Mouse (Mus musculus): ENCODE measurements around the gene Uhrf1. TPM values are rescaled to one million over a fixed set of nuclear protein-coding genes. Genes with fewer than 3 reads are reported as not detected.

Gene Uhrf1
- polyA plus RNA-seq, 1 experiment: 18.4 TPM

DNA sequence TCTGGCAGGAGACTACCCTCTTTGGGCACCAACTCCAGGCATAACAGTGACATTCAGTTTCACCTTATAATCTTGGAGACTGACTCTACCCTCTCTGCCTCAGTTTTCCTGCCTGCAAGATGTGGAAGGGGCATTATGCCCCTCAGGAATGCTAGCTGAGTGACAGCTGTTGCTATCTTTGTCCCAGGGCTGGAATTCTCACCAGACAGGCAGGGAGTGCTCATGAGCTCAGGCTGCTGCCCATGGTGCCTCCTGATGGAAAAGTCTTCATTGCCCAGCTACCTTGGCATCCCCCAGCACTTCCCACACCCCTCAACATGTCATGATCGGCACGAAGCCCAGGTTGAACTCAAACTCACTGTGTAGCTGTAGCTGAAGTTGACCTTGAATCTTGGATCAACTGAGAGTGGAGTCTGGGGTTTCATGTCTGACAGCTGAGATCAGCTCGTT is 40.5 kb upstream of the Uhrf1 start:
- no peaks in the 10 kb centered on the region for H3K27me3 ChIP-seq (ENCODE audit: control insufficient read depth, insufficient read depth, insufficient read length)
- TF ChIP-seq CEBPB (IDR thresholded peaks at IDR 0.05; ENCODE audit: insufficient read depth, poor library complexity, severe bottlenecking) (no peak), E2F4 (IDR thresholded peaks at IDR 0.05; ENCODE audit: insufficient read depth) (no peak), POLR2AphosphoS2 (IDR thresholded peaks at IDR 0.05; ENCODE audit: insufficient read length, low read depth) (peak; percentile 84), USF1 (IDR thresholded peaks at IDR 0.05; ENCODE audit: low read depth) (no peak), POLR2A (IDR thresholded peaks at IDR 0.05; ENCODE audit: insufficient read length, low read depth) (no peak), TCF12 (IDR thresholded peaks at IDR 0.05; ENCODE audit: insufficient read depth, poor library complexity, severe bottlenecking) (no peak), MYOG (IDR thresholded peaks at IDR 0.05; ENCODE audit: control insufficient read depth in 1 of 3, insufficient read depth in 1 of 3, insufficient read length in 2 of 3, low read depth in 2 of 3) (peak; percentile 37 to 81 (median 46)), TCF3 (IDR thresholded peaks at IDR 0.05; ENCODE audit: insufficient read length, low read depth) (no peak), REST (IDR thresholded peaks at IDR 0.05; ENCODE audit: insufficient read depth, insufficient read length) (no peak), MYOD1 (IDR thresholded peaks at IDR 0.05; ENCODE audit: control insufficient read depth in 1 of 3, insufficient read length in 2 of 3, low read depth in 2 of 3) (peak in 2 of 3 experiments; percentile 49 to 80), MAX (IDR thresholded peaks at IDR 0.05; ENCODE audit: low read depth) (no peak), SRF (IDR thresholded peaks at IDR 0.05; ENCODE audit: control insufficient read depth, insufficient read length, low read depth) (no peak)
- no peak overlapping the region for H3ac ChIP-seq (ENCODE audit: control insufficient read depth, insufficient read length)
- no peak overlapping the region for H3K4me3 ChIP-seq
- H3K79me2 ChIP-seq (ENCODE audit: control insufficient read depth, insufficient read depth): peaks cover 34% of the 10 kb centered on the region
- peaks cover 7% of the 10 kb centered on the region for H3K36me3 ChIP-seq (ENCODE audit: control insufficient read depth, insufficient read depth)
- peak overlapping the region; percentile 56 for H3K4me2 ChIP-seq (ENCODE audit: low read depth)

DNA sequence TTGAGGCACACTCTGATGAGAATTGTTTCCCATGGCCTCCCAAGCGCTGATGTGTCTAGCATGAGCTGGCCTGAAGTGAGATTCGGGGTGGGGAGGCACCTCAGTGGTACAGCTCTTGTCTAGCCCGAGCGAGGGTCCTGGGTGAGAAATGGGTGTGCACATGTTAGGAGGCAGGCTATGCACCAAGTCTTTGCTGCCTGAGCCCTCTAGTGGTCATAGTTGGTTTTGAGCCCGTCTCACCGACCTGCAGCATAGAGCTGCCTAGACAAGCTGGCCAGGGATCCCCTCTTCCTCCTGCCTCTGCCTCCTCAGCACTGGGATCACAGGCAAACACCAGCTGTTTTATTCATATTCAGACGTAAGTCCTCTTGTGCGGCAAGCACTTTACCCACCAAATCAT is 39.1 kb upstream of the Uhrf1 start:
- Histone ChIP-seq H3K79me2 (ENCODE audit: control insufficient read depth, insufficient read depth) (peaks cover 24% of the 10 kb centered on the region), H3ac (ENCODE audit: control insufficient read depth, insufficient read length) (no peak overlapping the region), H3K36me3 (ENCODE audit: control insufficient read depth, insufficient read depth) (peaks cover 7% of the 10 kb centered on the region), H3K27me3 (ENCODE audit: control insufficient read depth, insufficient read depth, insufficient read length) (no peaks in the 10 kb centered on the region), H3K4me2 (ENCODE audit: low read depth) (no peak overlapping the region), H3K4me3 (no peak overlapping the region)
- peak; percentile 64 for TF ChIP-seq POLR2AphosphoS2 (IDR thresholded peaks at IDR 0.05; ENCODE audit: insufficient read length, low read depth)
- no peak for TF ChIP-seq MYOD1 (IDR thresholded peaks at IDR 0.05; ENCODE audit: control insufficient read depth in 1 of 3, insufficient read length in 2 of 3, low read depth in 2 of 3)

DNA sequence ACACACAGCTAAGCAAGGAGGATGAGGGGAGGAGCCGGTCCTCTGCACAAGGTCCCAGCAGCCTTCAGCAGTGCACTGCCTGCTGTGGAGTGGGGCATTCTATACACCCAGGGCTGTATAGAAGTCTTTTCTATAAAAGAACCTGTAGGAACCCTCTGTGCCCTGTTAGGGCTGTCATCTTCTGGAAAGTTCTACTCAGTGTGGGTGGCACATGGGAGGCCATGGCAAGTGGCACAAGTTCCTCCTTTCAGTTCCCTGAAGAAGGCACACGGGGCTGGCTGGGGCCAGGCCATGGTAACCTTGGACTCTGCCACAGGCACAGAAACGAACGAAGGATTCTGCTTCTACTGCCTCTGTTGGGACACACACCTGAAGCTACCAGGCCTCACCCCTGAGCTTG is 38.1 kb upstream of the Uhrf1 start:
- no peak overlapping the region for H3K4me2 ChIP-seq (ENCODE audit: low read depth)
- TF ChIP-seq E2F4 (IDR thresholded peaks at IDR 0.05; ENCODE audit: insufficient read depth) (no peak), POLR2AphosphoS2 (IDR thresholded peaks at IDR 0.05; ENCODE audit: insufficient read length, low read depth) (peak; percentile 28), SRF (IDR thresholded peaks at IDR 0.05; ENCODE audit: control insufficient read depth, insufficient read length, low read depth) (no peak), MYOG (IDR thresholded peaks at IDR 0.05; ENCODE audit: control insufficient read depth in 1 of 3, insufficient read depth in 1 of 3, insufficient read length in 2 of 3, low read depth in 2 of 3) (no peak)
- H3ac ChIP-seq (ENCODE audit: control insufficient read depth, insufficient read length): no peak overlapping the region
- H3K27me3 ChIP-seq (ENCODE audit: control insufficient read depth, insufficient read depth, insufficient read length): no peaks in the 10 kb centered on the region
- H3K36me3 ChIP-seq (ENCODE audit: control insufficient read depth, insufficient read depth): peaks cover 7% of the 10 kb centered on the region
- H3K4me3 ChIP-seq: no peak overlapping the region
- H3K79me2 ChIP-seq (ENCODE audit: control insufficient read depth, insufficient read depth): peaks cover 14% of the 10 kb centered on the region

DNA sequence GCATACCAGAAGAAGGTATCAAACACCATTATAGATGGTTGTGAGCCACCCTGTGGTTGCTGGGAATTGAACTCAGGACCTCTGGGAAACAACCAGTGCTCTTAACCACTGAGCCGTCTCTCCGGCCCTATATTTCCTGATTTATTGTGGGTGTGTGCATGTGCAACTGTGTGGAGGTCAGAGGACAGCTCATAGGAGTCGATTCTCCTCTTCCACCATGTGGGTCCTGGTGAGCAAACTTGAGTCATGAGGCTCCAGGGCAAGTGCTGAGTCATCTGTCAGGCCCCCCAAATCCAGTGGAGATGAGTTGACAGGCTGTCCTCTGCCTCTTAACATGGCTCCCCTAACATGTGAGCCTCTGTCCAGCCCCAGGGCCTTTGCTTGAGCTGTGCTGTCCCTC is 37.3 kb upstream of the Uhrf1 start:
- no peaks in the 10 kb centered on the region for H3K36me3 ChIP-seq (ENCODE audit: control insufficient read depth, insufficient read depth)
- H3K4me2 ChIP-seq (ENCODE audit: low read depth): peak overlapping the region; percentile 69
- H3K4me3 ChIP-seq: no peak overlapping the region
- peaks cover 5% of the 10 kb centered on the region for H3K79me2 ChIP-seq (ENCODE audit: control insufficient read depth, insufficient read depth)
- H3K27me3 ChIP-seq (ENCODE audit: control insufficient read depth, insufficient read depth, insufficient read length): no peaks in the 10 kb centered on the region
- TF ChIP-seq POLR2AphosphoS2 (IDR thresholded peaks at IDR 0.05; ENCODE audit: insufficient read length, low read depth): peak; percentile 49
- no peak for TF ChIP-seq E2F4 (IDR thresholded peaks at IDR 0.05; ENCODE audit: insufficient read depth)
- no peak overlapping the region for H3ac ChIP-seq (ENCODE audit: control insufficient read depth, insufficient read length)

DNA sequence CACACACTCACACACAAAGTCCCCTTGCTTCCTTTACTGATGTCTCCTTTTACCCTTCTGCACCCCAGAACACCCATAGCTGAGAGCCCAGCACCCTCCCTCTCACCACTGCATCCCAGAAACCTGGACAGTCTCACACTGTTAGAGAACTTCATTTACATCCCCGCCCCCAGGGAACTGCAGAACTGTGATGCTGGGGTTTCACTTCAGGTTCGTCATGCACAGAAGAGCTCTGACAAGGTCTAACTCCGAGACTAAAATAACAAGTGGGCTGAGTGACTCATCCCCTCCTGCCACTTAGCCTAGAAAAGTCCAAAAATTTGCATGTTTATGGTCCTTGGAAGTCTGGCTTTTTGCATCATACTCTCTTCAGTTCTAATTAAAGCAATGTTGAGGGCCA is 36.9 kb upstream of the Uhrf1 start:
- no peak overlapping the region for H3K4me3 ChIP-seq
- peaks cover 4% of the 10 kb centered on the region for H3K79me2 ChIP-seq (ENCODE audit: control insufficient read depth, insufficient read depth)
- no peak overlapping the region for H3ac ChIP-seq (ENCODE audit: control insufficient read depth, insufficient read length)
- H3K27me3 ChIP-seq (ENCODE audit: control insufficient read depth, insufficient read depth, insufficient read length): no peaks in the 10 kb centered on the region
- H3K4me2 ChIP-seq (ENCODE audit: low read depth): peak overlapping the region; percentile 69
- H3K36me3 ChIP-seq (ENCODE audit: control insufficient read depth, insufficient read depth): no peaks in the 10 kb centered on the region
- TF ChIP-seq SRF (IDR thresholded peaks at IDR 0.05; ENCODE audit: control insufficient read depth, insufficient read length, low read depth) (no peak), MYOD1 (IDR thresholded peaks at IDR 0.05; ENCODE audit: control insufficient read depth in 1 of 3, insufficient read length in 2 of 3, low read depth in 2 of 3) (no peak), CEBPB (IDR thresholded peaks at IDR 0.05; ENCODE audit: insufficient read depth, poor library complexity, severe bottlenecking) (0 out of 2 replicates have a peak, but pooled peaks have one; percentile 34)

DNA sequence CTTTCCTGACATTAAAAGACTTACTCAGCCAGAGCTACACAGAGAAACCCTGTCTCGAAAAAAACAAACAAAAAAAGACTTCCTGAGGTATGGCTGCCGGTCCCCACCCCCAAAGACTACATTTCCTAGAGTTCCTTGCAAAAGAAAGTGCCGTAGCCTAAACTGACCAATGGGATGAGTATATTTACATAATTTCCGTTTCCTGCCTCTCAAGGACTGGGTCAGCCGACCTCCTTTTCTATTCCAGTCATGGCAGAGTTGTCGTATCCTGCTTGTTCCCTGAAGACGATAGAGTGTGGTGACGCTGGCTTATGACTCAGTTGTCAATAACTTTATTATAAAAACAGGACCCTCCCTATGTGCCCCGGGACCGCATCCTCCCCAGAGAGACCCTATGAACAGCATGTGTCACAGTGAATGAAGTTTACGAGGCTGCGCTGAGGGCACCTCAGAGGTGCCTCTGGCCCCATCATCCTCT is 33.9 kb upstream of the Uhrf1 start:
- Histone ChIP-seq H3K4me2 (ENCODE audit: low read depth) (peak overlapping the region; percentile 94), H3K36me3 (ENCODE audit: control insufficient read depth, insufficient read depth) (no peaks in the 10 kb centered on the region), H3K79me2 (ENCODE audit: control insufficient read depth, insufficient read depth) (no peaks in the 10 kb centered on the region), H3ac (ENCODE audit: control insufficient read depth, insufficient read length) (no peak overlapping the region), H3K27me3 (ENCODE audit: control insufficient read depth, insufficient read depth, insufficient read length) (no peaks in the 10 kb centered on the region), H3K4me3 (peak overlapping the region; percentile 26)
- peak; percentile 84 for TF ChIP-seq POLR2AphosphoS2 (IDR thresholded peaks at IDR 0.05; ENCODE audit: insufficient read length, low read depth)
- TF ChIP-seq POLR2A (IDR thresholded peaks at IDR 0.05; ENCODE audit: insufficient read length, low read depth): peak; percentile 65
- TF ChIP-seq SRF (IDR thresholded peaks at IDR 0.05; ENCODE audit: control insufficient read depth, insufficient read length, low read depth): no peak
